ENCODE assay signal across 10 mouse cellular contexts in the genomic region with DNA sequence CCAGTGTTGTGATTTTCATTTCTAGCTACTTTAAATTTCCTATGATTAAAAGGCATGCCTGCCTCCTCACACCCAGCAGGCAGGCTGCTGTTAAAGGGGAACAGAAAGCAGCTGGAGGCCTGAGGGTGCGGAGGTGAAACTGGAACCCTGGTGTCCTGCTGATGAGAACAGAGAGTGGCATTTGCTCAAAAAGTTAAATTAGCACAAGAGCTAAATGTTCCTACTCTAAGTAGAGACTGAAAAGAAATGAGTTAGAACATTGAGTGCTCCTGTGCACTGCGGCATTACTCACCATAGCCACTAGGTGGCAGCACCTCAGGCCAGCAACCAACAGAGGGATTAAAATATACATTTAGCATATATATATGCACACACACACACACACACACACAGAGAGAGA. TPM values are rescaled to one million over a fixed set of nuclear protein-coding genes. Genes with fewer than 3 reads are reported as not detected.
DNase-seq lines count a peak whose midpoint lies in the region; ATAC-seq and TF ChIP-seq lines count a peak whose summit lies in the region.
"Had no signal": no experiment of that assay in that cellular context is flagged by ENCODE, and none has a peak within 500 bp of the region (broad histone marks: within the 10 kb centered on the region; RNA-seq: fewer than 3 reads in every experiment).

No protein-coding gene starts in this region.

- H3K4me3 ChIP-seq in neural tube, embryonic 15.5 days (replicated peaks), result no peak overlapping the region
- H3K4me3 ChIP-seq in hindbrain, postnatal 0 days (ENCODE audit: low read length), result no peak overlapping the region
- H3K4me3 ChIP-seq in lung, embryonic 14.5 days (ENCODE audit: low read depth, low read length), result no peak overlapping the region
- H3K4me3 ChIP-seq: neural tube, embryonic 12.5 days had no signal

- no peak overlapping the region for H3K4me2 ChIP-seq in neural tube, embryonic 15.5 days
- no peak overlapping the region for H3K4me2 ChIP-seq in hindbrain, postnatal 0 days (ENCODE audit: low read depth, low read length)
- H3K4me2 ChIP-seq in lung, embryonic 14.5 days, result no peak overlapping the region
- H3K4me2 ChIP-seq: neural tube, embryonic 12.5 days had no signal

- ATAC-seq in neural tube, embryonic 15.5 days (ENCODE audit: low FRiP score), result no peak
- 0 out of 2 replicates have a peak, but pooled peaks have one; percentile 35 for ATAC-seq in hindbrain, postnatal 0 days
- no peak; the same call in 1 of the 2 replicates for ATAC-seq in lung, embryonic 14.5 days (ENCODE audit: insufficient read depth)

- no peaks in the 10 kb centered on the region for H3K27me3 ChIP-seq in neural tube, embryonic 15.5 days (replicated peaks)
- no peaks in the 10 kb centered on the region for H3K27me3 ChIP-seq in hindbrain, postnatal 0 days (ENCODE audit: insufficient read depth, low read length)
- no peaks in the 10 kb centered on the region for H3K27me3 ChIP-seq in lung, embryonic 14.5 days (ENCODE audit: insufficient read depth, low read length)
- H3K27me3 ChIP-seq: neural tube, embryonic 12.5 days had no signal

- no peak overlapping the region for H3K9ac ChIP-seq in neural tube, embryonic 15.5 days (replicated peaks)
- H3K9ac ChIP-seq in hindbrain, postnatal 0 days (replicated peaks; ENCODE audit: low read length), result no peak overlapping the region
- H3K9ac ChIP-seq in lung, embryonic 14.5 days, result no peak overlapping the region
- H3K9ac ChIP-seq: neural tube, embryonic 12.5 days had no signal

- H3K27ac ChIP-seq in neural tube, embryonic 15.5 days (replicated peaks), result no peak overlapping the region
- H3K27ac ChIP-seq in hindbrain, postnatal 0 days, result no peak overlapping the region
- H3K27ac ChIP-seq in lung, embryonic 14.5 days (ENCODE audit: low read depth), result no peak overlapping the region
- H3K27ac ChIP-seq: neural tube, embryonic 12.5 days had no signal

- no peaks in the 10 kb centered on the region for H3K9me3 ChIP-seq in neural tube, embryonic 15.5 days (replicated peaks)
- H3K9me3 ChIP-seq in hindbrain, postnatal 0 days (ENCODE audit: low read length), result no peaks in the 10 kb centered on the region
- no peaks in the 10 kb centered on the region for H3K9me3 ChIP-seq in lung, embryonic 14.5 days (ENCODE audit: low read depth, low read length)
- H3K9me3 ChIP-seq: neural tube, embryonic 12.5 days had no signal

- TF ChIP-seq CTCF in hindbrain, postnatal 0 days (IDR thresholded peaks at IDR 0.05; ENCODE audit: low read depth), result peak; percentile 88
- TF ChIP-seq CTCF in lung, embryonic 14.5 days (IDR thresholded peaks at IDR 0.05; ENCODE audit: low read depth), result peak; percentile 91

- WGBS in neural tube, embryonic 15.5 days, result 20% methylated on average over 2 of the region's 2 CpGs
- WGBS in hindbrain, postnatal 0 days, result 29% methylated on average over 2 of the region's 2 CpGs
- 19% methylated on average over 2 of the region's 2 CpGs for WGBS in lung, embryonic 14.5 days

- no peaks in the 10 kb centered on the region for H3K4me1 ChIP-seq in neural tube, embryonic 15.5 days
- H3K4me1 ChIP-seq in hindbrain, postnatal 0 days (ENCODE audit: insufficient read depth, low read length), result no peaks in the 10 kb centered on the region
- no peaks in the 10 kb centered on the region for H3K4me1 ChIP-seq in lung, embryonic 14.5 days (ENCODE audit: insufficient read depth)
- H3K4me1 ChIP-seq: neural tube, embryonic 12.5 days had no signal

- DNase-seq in adrenal gland, postnatal 14 days, result peak; percentile 54
- no peak for DNase-seq in adrenal gland, adult 2 months
- DNase-seq in neural tube, embryonic 10.5 days (ENCODE audit: extremely low spot score, low spot score), result peak; percentile 64
- DNase-seq in cerebellum, postnatal 36 days, result peak; percentile 52 to 63
- peak; percentile 65 for DNase-seq in hindbrain, postnatal 0 days (ENCODE audit: low spot score)
- DNase-seq in lung, embryonic 14.5 days, result peak; percentile 79
- DNase-seq in skeletal muscle tissue, adult 2 months (ENCODE audit: low read depth, low spot score), result peak; percentile 25

- no peaks in the 10 kb centered on the region for H3K36me3 ChIP-seq in neural tube, embryonic 15.5 days
- H3K36me3 ChIP-seq in hindbrain, postnatal 0 days (ENCODE audit: insufficient read depth, low read length), result no peaks in the 10 kb centered on the region
- H3K36me3 ChIP-seq in lung, embryonic 14.5 days (ENCODE audit: insufficient read depth), result no peaks in the 10 kb centered on the region
- H3K36me3 ChIP-seq: neural tube, embryonic 12.5 days had no signal

RNA-seq across cellular contexts. Expression of a gene that starts 12.4 kb away (rescaled TPM):
- 1.6 and 10.7 TPM in 2 replicates for total RNA-seq in adrenal gland, postnatal 14 days (2021)
- under 1 TPM; 0.48 to 0.84 TPM for total RNA-seq in adrenal gland, adult 2 months (2021)
- 0.32 and 1.00 TPM in 2 replicates for polyA plus RNA-seq in adrenal gland, adult 2 months (2012; rRNA removed)
- not detected in 2 replicates for polyA plus RNA-seq in neural tube, embryonic 15.5 days (2015; fragmentation: Nextera tagmentation; extraction: Ambion mirVana)
- total RNA-seq in hindbrain, postnatal 0 days (2014; rRNA removed), result not detected in 2 replicates
- polyA plus RNA-seq in hindbrain, postnatal 0 days (2015; fragmentation: Nextera tagmentation; extraction: Ambion mirVana), result not detected in 2 replicates
- not detected in 2 replicates for polyA plus RNA-seq in lung, embryonic 14.5 days (2014; fragmentation: Nextera tagmentation; extraction: Ambion mirVana)
- total RNA-seq: ES-E14 had no signal
- polyA plus RNA-seq: neural tube, embryonic 12.5 days had no signal

RNA-seq across cellular contexts. Expression of a gene that starts 22.3 kb away (rescaled TPM):
- total RNA-seq in adrenal gland, postnatal 14 days (2021), result 2.1 and 2.5 TPM in 2 replicates
- 1 to 10 TPM in 1 of 2 experiments, under 1 TPM in 1; 0.78 to 1.6 TPM for total RNA-seq in adrenal gland, adult 2 months (2021)
- polyA plus RNA-seq in adrenal gland, adult 2 months (2012; rRNA removed), result 0.87 and 1.5 TPM in 2 replicates
- polyA plus RNA-seq in neural tube, embryonic 15.5 days (2015; fragmentation: Nextera tagmentation; extraction: Ambion mirVana), result 1.9 and 2.4 TPM in 2 replicates
- total RNA-seq in hindbrain, postnatal 0 days (2014; rRNA removed), result 5.8 and 7.5 TPM in 2 replicates
- polyA plus RNA-seq in hindbrain, postnatal 0 days (2015; fragmentation: Nextera tagmentation; extraction: Ambion mirVana), result 2.1 TPM in 2 replicates
- 1.7 and 2.2 TPM in 2 replicates for polyA plus RNA-seq in lung, embryonic 14.5 days (2014; fragmentation: Nextera tagmentation; extraction: Ambion mirVana)

RNA-seq across cellular contexts. Expression of a gene that starts 30.3 kb away (rescaled TPM):
- total RNA-seq in adrenal gland, postnatal 14 days (2021), result 1.4 and 2.1 TPM in 2 replicates
- 1 to 10 TPM; 1.2 to 1.4 TPM for total RNA-seq in adrenal gland, adult 2 months (2021)
- polyA plus RNA-seq in adrenal gland, adult 2 months (2012; rRNA removed), result 0.77 and 0.92 TPM in 2 replicates
- polyA plus RNA-seq in neural tube, embryonic 15.5 days (2015; fragmentation: Nextera tagmentation; extraction: Ambion mirVana), result 1.5 and 1.7 TPM in 2 replicates
- total RNA-seq in hindbrain, postnatal 0 days (2014; rRNA removed), result 1.0 and 5.1 TPM in 2 replicates
- polyA plus RNA-seq in hindbrain, postnatal 0 days (2015; fragmentation: Nextera tagmentation; extraction: Ambion mirVana), result 0.93 and 1.0 TPM in 2 replicates
- polyA plus RNA-seq in lung, embryonic 14.5 days (2014; fragmentation: Nextera tagmentation; extraction: Ambion mirVana), result 0.88 TPM in 2 replicates
